Mouse (Mus musculus) kidney, adult 2 months (tissue): ENCODE data around the gene Pea15a. TPM values are rescaled to one million over a fixed set of nuclear protein-coding genes. Genes with fewer than 3 reads are reported as not detected.

Experiments used
- DNase-seq: peaks from one replicate; pipeline ENCODE4 v3.0.0; 2021
- H3K27ac ChIP-seq: fragments of 200-500 bp; 2 replicates; pipeline ENCODE4 v1.5.1; 2012; ENCODE audit warnings: low read depth, low read length, control low read depth, inconsistent platforms; ENCODE audit not compliant: insufficient read depth
- H3K27me3 ChIP-seq: fragments of 200-500 bp; replicated peaks from 2 replicates; pipeline ENCODE4 v1.6.1; 2012; ENCODE audit warnings: mild to moderate bottlenecking, moderate library complexity, low read length, inconsistent platforms; ENCODE audit not compliant: control insufficient read depth, insufficient read depth
- H3K36me3 ChIP-seq: fragments of 200-500 bp; 2 replicates; pipeline ENCODE4 v1.6.1; 2012; ENCODE audit warnings: mild to moderate bottlenecking, moderate library complexity, low read length, inconsistent platforms; ENCODE audit not compliant: control insufficient read depth, insufficient read depth
- H3K4me1 ChIP-seq: fragments of 200-500 bp; 2 replicates; pipeline ENCODE4 v1.6.1; 2011; ENCODE audit warnings: low read length; ENCODE audit not compliant: control insufficient read depth, insufficient read depth
- H3K4me3 ChIP-seq: fragments of 200-500 bp; 2 replicates; pipeline ENCODE4 v1.5.1; 2011; ENCODE audit warnings: mild to moderate bottlenecking, low read depth, low read length, control low read depth; ENCODE audit not compliant: insufficient read depth
- CTCF ChIP-seq: fragments of 200-500 bp; conservative IDR thresholded peaks from 2 replicates; pipeline ENCODE4 v1.5.1; 2011; ENCODE audit warnings: low read depth, mild to moderate bottlenecking, control low read depth, low read length, moderate library complexity, mixed read lengths; ENCODE audit not compliant: insufficient read depth, insufficient read length
- POLR2A ChIP-seq: fragments of 200-500 bp; IDR thresholded peaks from one replicate; pipeline ENCODE4 v1.6.1; 2011; ENCODE audit warnings: low read depth, low read length, control low read depth
- WGBS: fragments of 180-500 bp; shearing (Covaris S2); methylation state at CpG from one replicate; pipeline ENCODE4 v1.1.7; 2018; 5-methylcytosine and 5-hydroxymethylcytosine counted together
- polyA plus RNA-seq: library from polyadenylated mRNA; depleted of rRNA; stranded (reverse); fragments of >200 nt; gene quantifications from 2 replicates; pipeline ENCODE4 v1.2.3, GENCODE M21; 2012

The Pea15a gene
- polyA plus RNA-seq, 1 experiment = 58.7 TPM

- Histone ChIP-seq H3K27me3 (no peaks in the 10 kb centered on the region), H3K36me3 (no peaks in the 10 kb centered on the region; the same call in 1 of the 2 replicates), H3K4me1 (peaks cover 34% of the 10 kb centered on the region), H3K4me3 (no peak overlapping the region), H3K27ac (peak overlapping the region; percentile 61)
- WGBS = 31% methylated on average over 9 of the region's 9 CpGs
- no peak for DNase-seq
- TF ChIP-seq CTCF (no peak), POLR2A (no peak)
Measured at GRCm38 (mm10) chr1:172204033-172204813, 2.4 kb downstream of the Pea15a start.

- 25% methylated on average over 4 of the region's 4 CpGs for WGBS
- Histone ChIP-seq H3K27me3 (no peaks in the 10 kb centered on the region), H3K4me3 (no peak overlapping the region), H3K4me1 (peaks cover 34% of the 10 kb centered on the region), H3K36me3 (no peaks in the 10 kb centered on the region; the same call in 1 of the 2 replicates), H3K27ac (peak overlapping the region; percentile 61)
- TF ChIP-seq POLR2A = no peak
- TF ChIP-seq CTCF = no peak
- peak; percentile 52 for DNase-seq
Measured at GRCm38 (mm10) chr1:172203566-172203965, 3.0 kb downstream of the Pea15a start.

- TF ChIP-seq CTCF (no peak), POLR2A (no peak)
- Histone ChIP-seq H3K4me3 (no peak overlapping the region), H3K27ac (peak overlapping the region; percentile 61; the same call in 1 of the 2 replicates), H3K36me3 (peaks cover 1% of the 10 kb centered on the region), H3K4me1 (peaks cover 34% of the 10 kb centered on the region), H3K27me3 (no peaks in the 10 kb centered on the region)
- DNase-seq = no peak
- 44% methylated on average over 2 of the region's 2 CpGs for WGBS
Measured at GRCm38 (mm10) chr1:172202894-172203522, 3.6 kb downstream of the Pea15a start.

GRCm38 (mm10) chr1:172201967-172202880 is 4.4 kb downstream of the Pea15a start:
- TF ChIP-seq CTCF (no peak), POLR2A (no peak)
- no peak for DNase-seq
- H3K27ac ChIP-seq = no peak overlapping the region
- peaks cover 3% of the 10 kb centered on the region for H3K36me3 ChIP-seq
- 44% methylated on average over 14 of the region's 14 CpGs for WGBS
- no peaks in the 10 kb centered on the region for H3K27me3 ChIP-seq
- peaks cover 34% of the 10 kb centered on the region for H3K4me1 ChIP-seq
- no peak overlapping the region for H3K4me3 ChIP-seq

GRCm38 (mm10) chr1:172200871-172201447 is 5.6 kb downstream of the Pea15a start:
- WGBS = 58% methylated on average over 7 of the region's 7 CpGs
- peaks cover 34% of the 10 kb centered on the region for H3K4me1 ChIP-seq

GRCm38 (mm10) chr1:172200161-172200560 is 6.4 kb downstream of the Pea15a start:
- Histone ChIP-seq H3K27ac (no peak overlapping the region), H3K4me1 (peaks cover 28% of the 10 kb centered on the region), H3K4me3 (no peak overlapping the region), H3K36me3 (peaks cover 3% of the 10 kb centered on the region), H3K27me3 (no peaks in the 10 kb centered on the region)
- WGBS = 66% methylated on average over 5 of the region's 5 CpGs
- DNase-seq = no peak
- no peak for TF ChIP-seq CTCF
- no peak for TF ChIP-seq POLR2A

More at GRCm38 (mm10) chr1:172200871-172201447, 5.6 kb downstream of the Pea15a start:
- peaks cover 3% of the 10 kb centered on the region for H3K36me3 ChIP-seq
- no peak for TF ChIP-seq POLR2A
- TF ChIP-seq CTCF = no peak
- H3K27ac ChIP-seq = no peak overlapping the region
- no peak overlapping the region for H3K4me3 ChIP-seq
- no peak for DNase-seq
- H3K27me3 ChIP-seq = no peaks in the 10 kb centered on the region
